Mouse (Mus musculus) cortical plate, adult 2 months (tissue): ENCODE measurements around the gene Ier2. TPM values are rescaled to one million over a fixed set of nuclear protein-coding genes. Genes with fewer than 3 reads are reported as not detected.
A peak's percentile ranks its signal among the peaks of the same experiment; 100 is the strongest.

Experiments
- H3K27ac ChIP-seq: fragments of 200-500 bp; 2 replicates; pipeline ENCODE4 v1.5.1; 2012; ENCODE audit warnings: low read length, control low read depth, inconsistent platforms; ENCODE audit not compliant: insufficient read depth
- H3K4me1 ChIP-seq: fragments of 200-500 bp; 2 replicates; pipeline ENCODE4 v1.6.1; 2011; ENCODE audit warnings: low read length; ENCODE audit not compliant: control insufficient read depth, insufficient read depth
- H3K4me3 ChIP-seq: fragments of 200-500 bp; 2 replicates; pipeline ENCODE4 v1.5.1; 2011; ENCODE audit warnings: mild to moderate bottlenecking, low read length, control low read depth; ENCODE audit not compliant: insufficient read depth
- CTCF ChIP-seq: fragments of 200-500 bp; IDR thresholded peaks from 2 replicates; pipeline ENCODE4 v1.5.1; 2011; ENCODE audit warnings: mild to moderate bottlenecking, control low read depth, low read length; ENCODE audit not compliant: insufficient read depth; ENCODE audit errors: extremely low read depth
- POLR2A ChIP-seq: fragments of 200-500 bp; IDR thresholded peaks from 2 replicates; pipeline ENCODE4 v1.6.1; 2011; ENCODE audit warnings: mild to moderate bottlenecking, low read length, control low read depth; ENCODE audit not compliant: insufficient read depth; ENCODE audit errors: extremely low read depth
- polyA plus RNA-seq: library from polyadenylated mRNA; depleted of rRNA; stranded (reverse); fragments of >200 nt; gene quantifications from 2 replicates; pipeline ENCODE4 v1.2.3, GENCODE M21; 2012

Gene Ier2
- polyA plus RNA-seq, 1 experiment, result 13.4 TPM

- Histone ChIP-seq H3K4me1 (peaks cover 5% of the 10 kb centered on the region; the same call in 1 of the 2 replicates), H3K4me3 (no peak overlapping the region), H3K27ac (no peak overlapping the region)
- no peak for TF ChIP-seq CTCF
- no peak for TF ChIP-seq POLR2A
These were observed 43.3 kb upstream of the Ier2 start for GRCm38 (mm10) chr8:84705960-84706359.

- TF ChIP-seq CTCF, result no peak
- no peak overlapping the region for H3K27ac ChIP-seq
- H3K4me1 ChIP-seq, result peaks cover 5% of the 10 kb centered on the region; the same call in 1 of the 2 replicates
- H3K4me3 ChIP-seq, result no peak overlapping the region
These were observed 42.5 kb upstream of the Ier2 start for GRCm38 (mm10) chr8:84704867-84705831.

GRCm38 (mm10) chr8:84704356-84704755 is 41.7 kb upstream of the Ier2 start:
- Histone ChIP-seq H3K4me1 (peaks cover 3% of the 10 kb centered on the region; the same call in 1 of the 2 replicates), H3K27ac (peak overlapping the region; percentile 17; the same call in 1 of the 2 replicates), H3K4me3 (no peak overlapping the region)
- peak; percentile 50 for TF ChIP-seq CTCF
- TF ChIP-seq POLR2A, result no peak

- H3K4me1 ChIP-seq, result 0 out of 2 replicates have a peak, but pooled peaks cover 2% of the 10 kb centered on the region
- TF ChIP-seq CTCF (no peak), POLR2A (no peak)
- H3K4me3 ChIP-seq, result no peak overlapping the region
- peak overlapping the region; percentile 17; the same call in 1 of the 2 replicates for H3K27ac ChIP-seq
These were observed 41.0 kb upstream of the Ier2 start for GRCm38 (mm10) chr8:84703466-84704249.

GRCm38 (mm10) chr8:84702963-84703465 is 40.4 kb upstream of the Ier2 start:
- Histone ChIP-seq H3K4me1 (0 out of 2 replicates have a peak, but pooled peaks cover 2% of the 10 kb centered on the region), H3K27ac (no peak overlapping the region), H3K4me3 (no peak overlapping the region)
- TF ChIP-seq POLR2A, result no peak
- no peak for TF ChIP-seq CTCF

- TF ChIP-seq CTCF (no peak), POLR2A (no peak)
- Histone ChIP-seq H3K4me1 (0 out of 2 replicates have a peak, but pooled peaks cover 2% of the 10 kb centered on the region), H3K4me3 (no peak overlapping the region), H3K27ac (no peak overlapping the region)
These were observed 39.9 kb upstream of the Ier2 start for GRCm38 (mm10) chr8:84702561-84702960.

GRCm38 (mm10) chr8:84700941-84701911 is 38.6 kb upstream of the Ier2 start, which contains the start of gene Lyl1:
TSS of gene Lyl1 (plus strand) at chr8:84701457.
- no peak for TF ChIP-seq POLR2A
- TF ChIP-seq CTCF, result no peak
- Histone ChIP-seq H3K4me3 (peak within 1 kb of the TSS; percentile 21), H3K27ac (peak within 1 kb of the TSS; percentile 64), H3K4me1 (no peaks in the 10 kb centered on the region)

- TF ChIP-seq CTCF (no peak), POLR2A (no peak)
- Histone ChIP-seq H3K4me1 (no peaks in the 10 kb centered on the region), H3K4me3 (no peak overlapping the region), H3K27ac (no peak overlapping the region)
These were observed 37.9 kb upstream of the Ier2 start for GRCm38 (mm10) chr8:84700526-84700925.

- Histone ChIP-seq H3K4me3 (no peak overlapping the region), H3K4me1 (no peaks in the 10 kb centered on the region), H3K27ac (no peak overlapping the region)
- peak; percentile 66 for TF ChIP-seq CTCF
- no peak for TF ChIP-seq POLR2A
These were observed 37.2 kb upstream of the Ier2 start for GRCm38 (mm10) chr8:84699861-84700322.
